Mouse (Mus musculus) left cerebral cortex, adult 2 months (tissue): ENCODE results near the gene Stmn3. TPM values are rescaled to one million over a fixed set of nuclear protein-coding genes. Genes with fewer than 3 reads are reported as not detected.

ENCODE experiments used
- DNase-seq, 2 experiments: peaks; one replicate each; pipeline ENCODE4 v3.0.0; 2021 to 2022; ENCODE audit warnings: low spot score in 2 of 2, mixed read lengths in 1 of 2; ENCODE audit errors: extremely low spot score in 1 of 2
- H3K27ac ChIP-seq: fragments of 200-600 bp; 2 replicates; pipeline ENCODE4 v1.8.1; 2022
- H3K4me3 ChIP-seq: fragments of 200-600 bp; 2 replicates; pipeline ENCODE4 v1.8.1; 2022
- CTCF ChIP-seq: fragments of 200-600 bp; IDR thresholded peaks from 2 replicates; pipeline ENCODE4 v1.8.1; 2022; ENCODE audit warnings: antibody characterized with exemption, mild to moderate bottlenecking, moderate library complexity
- intact Hi-C: fragments of 180-260 bp; cut with DNase I; formaldehyde crosslinking; loops from one replicate; pipeline ENCODE4 v1.15.1; 2025
- long read RNA-seq, 2 experiments: library from polyadenylated mRNA; stranded (forward); transcript quantifications; one replicate each; pipeline ENCODE4 v2.0.0; 2021; ENCODE audit warnings: borderline mapping rate in 2 of 2
- total RNA-seq, 2 experiments: library from RNA; stranded (reverse); gene quantifications; 2 replicates each; pipeline ENCODE4 v1.2.3; 2021

Stmn3 gene
- 100 to 1,000 TPM; 633 to 653 TPM for total RNA-seq
- long read RNA-seq, experiment 1, transcript Stmn3-201 (5 exons, 1,136 nt): major isoform, 442 of 478 reads
- long read RNA-seq, experiment 1, partial matches to known transcripts: 25 of 478 reads
- long read RNA-seq, experiment 1, other reads (novel, unspliced or antisense): 11 of 478 reads
- long read RNA-seq, experiment 2, transcript Stmn3-201 (5 exons, 1,136 nt): major isoform, 256 of 274 reads
- long read RNA-seq, experiment 2, partial matches to known transcripts: 11 of 274 reads
- long read RNA-seq, experiment 2, other reads (novel, unspliced or antisense): 7 of 274 reads

GRCm38 (mm10) chr2:181314080-181314810 is at the start of gene Stmn3:
Gene Stmn3, minus strand, starts transcription at chr2:181314500.
- peak; percentile 79 to 81 for DNase-seq
- H3K27ac ChIP-seq: peak within 1 kb of the TSS; percentile 99
- H3K4me3 ChIP-seq: peak within 1 kb of the TSS; percentile 72
- intact Hi-C loops: no loop called here
- TF ChIP-seq CTCF: no peak

- Histone ChIP-seq H3K27ac (no peak overlapping the region), H3K4me3 (peak overlapping the region; percentile 99)
- DNase-seq: no peak
- TF ChIP-seq CTCF: no peak
- intact Hi-C loops: no loop called here
Observed at GRCm38 (mm10) chr2:181363946-181364345, 49.6 kb upstream of the Stmn3 start.

- intact Hi-C loops: no loop called here
- H3K4me3 ChIP-seq: no peak overlapping the region
- H3K27ac ChIP-seq: no peak overlapping the region
- TF ChIP-seq CTCF: no peak
- no peak for DNase-seq
Observed at GRCm38 (mm10) chr2:181356780-181357179, 42.5 kb upstream of the Stmn3 start.

GRCm38 (mm10) chr2:181342766-181343165 is 28.5 kb upstream of the Stmn3 start:
- intact Hi-C loops: no loop called here
- no peak overlapping the region for H3K4me3 ChIP-seq
- no peak for TF ChIP-seq CTCF

GRCm38 (mm10) chr2:181340426-181340825 is 26.1 kb upstream of the Stmn3 start:
- Histone ChIP-seq H3K27ac (no peak overlapping the region), H3K4me3 (no peak overlapping the region)
- DNase-seq: no peak
- intact Hi-C loops: no loop called here
- TF ChIP-seq CTCF: no peak

More at GRCm38 (mm10) chr2:181342766-181343165, 28.5 kb upstream of the Stmn3 start:
- no peak overlapping the region for H3K27ac ChIP-seq
- DNase-seq: no peak

GRCm38 (mm10) chr2:181334023-181334422 is 19.7 kb upstream of the Stmn3 start:
- peak; percentile 65 to 73 for DNase-seq
- intact Hi-C loops: loop anchor here (1.0 kb wide), 1 partner anchor 148 kb away; no protein-coding TSS in a partner anchor
- Histone ChIP-seq H3K27ac (no peak overlapping the region), H3K4me3 (no peak overlapping the region)
- TF ChIP-seq CTCF: peak; percentile 76

- TF ChIP-seq CTCF: no peak
- no peak overlapping the region for H3K27ac ChIP-seq
- no peak overlapping the region for H3K4me3 ChIP-seq
- intact Hi-C loops: no loop called here
- no peak for DNase-seq
Observed at GRCm38 (mm10) chr2:181332542-181332941, 18.2 kb upstream of the Stmn3 start.

GRCm38 (mm10) chr2:181326098-181326497 is 11.8 kb upstream of the Stmn3 start:
- H3K4me3 ChIP-seq: no peak overlapping the region
- H3K27ac ChIP-seq: no peak overlapping the region
- no peak for DNase-seq
- no peak for TF ChIP-seq CTCF
- intact Hi-C loops: no loop called here

- DNase-seq: no peak
- intact Hi-C loops: no loop called here
- no peak overlapping the region for H3K27ac ChIP-seq
- H3K4me3 ChIP-seq: no peak overlapping the region
- TF ChIP-seq CTCF: no peak
Observed at GRCm38 (mm10) chr2:181322136-181322535, 7.8 kb upstream of the Stmn3 start.

- no peak for DNase-seq
- intact Hi-C loops: no loop called here
- peak overlapping the region; percentile 66 for H3K4me3 ChIP-seq
- TF ChIP-seq CTCF: no peak
- no peak overlapping the region for H3K27ac ChIP-seq
Observed at GRCm38 (mm10) chr2:181320103-181320499, 5.8 kb upstream of the Stmn3 start.

- peak within 1 kb of the TSS; percentile 77 for H3K27ac ChIP-seq
- peak; percentile 34 for TF ChIP-seq CTCF
- intact Hi-C loops: loop anchor here (1.0 kb wide), 1 partner anchor 132 kb away; the partner anchor contains the start of gene Ppdpf
- peak within 1 kb of the TSS; percentile 66 for H3K4me3 ChIP-seq
- DNase-seq: peak; percentile 76 to 80
Observed at GRCm38 (mm10) chr2:181319248-181320102, 5.2 kb upstream of the Stmn3 start, which contains the start of gene Rtel1. Gene Rtel1, plus strand, starts transcription at chr2:181319739.
